Mouse (Mus musculus): Measurements from ENCODE around the gene Mocs3.

- no peak for TF ChIP-seq CTCF (IDR thresholded peaks at IDR 0.05; ENCODE audit: control insufficient read depth, insufficient read depth, insufficient replicate concordance, low read depth, low read length)
- TF ChIP-seq POLR2A (IDR thresholded peaks at IDR 0.05; ENCODE audit: control insufficient read depth, low read depth, low read length), result no peak
These were observed 25.9 kb upstream of the Mocs3 start for GRCm38 (mm10) chr2:168204476-168204999.
